Mouse (Mus musculus) ES-E14 (cell line): ENCODE measurements around the gene Cep170.

ENCODE experiments used
- CHD2 ChIP-seq: IDR thresholded peaks from 2 replicates; pipeline ENCODE4 v1.6.1; 2014; ENCODE audit warnings: mild to moderate bottlenecking, low read depth, low read length, inconsistent platforms
- HCFC1 ChIP-seq: IDR thresholded peaks from 2 replicates; pipeline ENCODE4 v1.6.1; 2012; ENCODE audit warnings: low read length, inconsistent platforms, borderline replicate concordance; ENCODE audit not compliant: insufficient read depth
- MAFK ChIP-seq: IDR thresholded peaks from 2 replicates; pipeline ENCODE4 v1.6.1; 2014; ENCODE audit warnings: mild to moderate bottlenecking, low read depth, low read length, inconsistent platforms; ENCODE audit not compliant: insufficient read depth
- ZC3H11A ChIP-seq: IDR thresholded peaks from 2 replicates; pipeline ENCODE4 v1.6.1; 2012; ENCODE audit warnings: low read depth, mild to moderate bottlenecking, inconsistent platforms, low read length, borderline replicate concordance
- ZNF384 ChIP-seq: IDR thresholded peaks from 2 replicates; pipeline ENCODE4 v1.6.1; 2012; ENCODE audit warnings: low read depth, low read length, inconsistent platforms

- TF ChIP-seq HCFC1 (no peak), CHD2 (no peak), ZC3H11A (no peak), MAFK (no peak), ZNF384 (no peak)
Observed at GRCm38 (mm10) chr1:176723858-176724713, 89.8 kb downstream of the Cep170 start.
